Mouse (Mus musculus): Measurements from ENCODE around the gene Prlr.

Prlr gene

GRCm38 (mm10) chr15:10332566-10332965 is 155.5 kb downstream of the Prlr start:
- DNase-seq = peak; percentile 87

DNA sequence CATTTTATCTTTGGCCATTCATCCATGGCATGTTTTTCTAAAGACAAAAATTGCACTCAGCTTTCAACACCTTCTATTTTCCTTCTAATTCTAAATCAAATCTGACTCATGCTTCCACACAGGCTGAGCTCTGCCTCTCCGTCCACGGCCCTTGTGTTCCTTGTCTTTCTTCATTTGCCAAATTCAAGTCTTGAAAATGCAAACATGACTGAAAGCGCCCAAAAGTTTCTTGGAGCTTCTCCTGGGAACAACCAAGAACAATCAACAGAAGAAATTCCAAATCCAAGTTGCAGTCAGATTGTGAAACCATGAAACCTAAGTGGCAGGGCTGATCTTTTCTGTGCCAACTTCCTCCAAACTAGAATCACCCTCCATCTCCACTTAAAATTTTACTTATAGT is 161.6 kb downstream of the Prlr start:
- DNase-seq = no peak

- DNase-seq = peak; percentile 52
These were observed 170.0 kb downstream of the Prlr start for GRCm38 (mm10) chr15:10347044-10347443.

- peak; percentile 83 for DNase-seq
These were observed 181.3 kb downstream of the Prlr start, which contains the start of gene Agxt2 for GRCm38 (mm10) chr15:10358039-10358948. Gene Agxt2, plus strand, starts transcription at chr15:10358532.

DNA sequence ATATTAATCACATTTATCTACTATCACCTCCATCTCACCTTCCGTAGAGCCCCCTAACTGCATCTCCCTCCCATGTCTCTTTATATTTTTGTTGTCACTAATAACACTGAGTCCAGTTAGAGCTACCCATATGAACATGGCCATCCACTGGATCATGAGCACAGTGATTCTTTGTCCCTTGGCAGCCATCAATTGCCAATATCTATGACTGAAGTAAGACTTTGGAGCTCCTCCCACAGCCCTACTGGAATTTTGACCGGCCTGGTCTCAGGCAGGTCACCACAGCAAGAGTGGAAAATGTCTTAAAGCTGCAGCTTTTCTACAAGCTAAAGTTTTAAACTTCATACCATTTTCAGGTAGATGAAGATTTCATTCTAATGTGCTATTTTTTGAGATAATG is 189.3 kb downstream of the Prlr start:
- DNase-seq = no peak

DNA sequence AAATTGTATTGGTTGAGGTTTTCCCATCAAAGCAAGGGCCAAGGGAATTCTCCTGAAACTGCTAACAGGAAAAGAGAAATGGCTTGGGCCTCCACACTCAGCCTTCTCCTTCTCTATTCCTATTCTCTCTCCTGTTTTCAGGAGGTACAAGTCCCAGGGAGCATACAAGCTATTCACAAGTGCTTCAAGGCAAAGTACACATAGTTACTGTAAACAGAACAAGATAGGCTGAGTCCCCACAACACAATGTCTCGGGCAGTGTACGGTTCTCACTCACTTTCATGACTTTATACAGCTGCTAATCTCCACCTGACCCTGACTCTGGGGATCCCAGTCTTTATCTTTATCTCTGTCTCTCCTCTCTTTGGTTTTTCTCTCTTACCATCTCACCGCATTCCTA is 198.4 kb downstream of the Prlr start:
- no peak for DNase-seq

DNA sequence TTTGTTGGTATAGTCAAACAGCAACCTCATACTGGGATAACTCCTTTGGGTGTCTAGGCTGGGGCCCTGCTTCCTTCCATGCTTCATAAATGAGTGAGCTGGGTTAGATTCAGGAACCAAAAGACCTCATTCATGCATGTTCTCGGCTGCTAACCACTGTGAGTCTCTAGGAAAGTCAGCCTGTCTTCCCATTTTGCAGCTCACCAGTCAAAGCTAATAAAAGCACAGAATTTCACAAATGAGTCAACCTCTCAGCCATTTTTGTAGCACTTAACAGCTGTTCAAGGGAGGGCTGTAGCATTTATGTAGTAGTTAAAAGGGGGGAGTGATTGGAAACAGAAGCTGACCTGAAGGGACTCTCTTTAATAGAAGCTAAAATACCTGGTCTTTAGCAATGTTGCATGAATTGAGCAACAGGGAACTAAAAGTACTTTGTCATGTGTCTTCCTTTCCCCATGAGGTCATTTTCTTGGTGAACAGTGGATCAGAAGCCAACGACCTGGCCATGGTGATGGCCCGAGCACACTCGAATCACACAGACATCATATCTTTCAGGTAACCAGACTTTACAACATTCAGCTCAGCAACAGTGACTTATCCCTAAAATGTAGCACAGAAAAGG is 201.4 kb downstream of the Prlr start:
- DNase-seq = no peak

DNA sequence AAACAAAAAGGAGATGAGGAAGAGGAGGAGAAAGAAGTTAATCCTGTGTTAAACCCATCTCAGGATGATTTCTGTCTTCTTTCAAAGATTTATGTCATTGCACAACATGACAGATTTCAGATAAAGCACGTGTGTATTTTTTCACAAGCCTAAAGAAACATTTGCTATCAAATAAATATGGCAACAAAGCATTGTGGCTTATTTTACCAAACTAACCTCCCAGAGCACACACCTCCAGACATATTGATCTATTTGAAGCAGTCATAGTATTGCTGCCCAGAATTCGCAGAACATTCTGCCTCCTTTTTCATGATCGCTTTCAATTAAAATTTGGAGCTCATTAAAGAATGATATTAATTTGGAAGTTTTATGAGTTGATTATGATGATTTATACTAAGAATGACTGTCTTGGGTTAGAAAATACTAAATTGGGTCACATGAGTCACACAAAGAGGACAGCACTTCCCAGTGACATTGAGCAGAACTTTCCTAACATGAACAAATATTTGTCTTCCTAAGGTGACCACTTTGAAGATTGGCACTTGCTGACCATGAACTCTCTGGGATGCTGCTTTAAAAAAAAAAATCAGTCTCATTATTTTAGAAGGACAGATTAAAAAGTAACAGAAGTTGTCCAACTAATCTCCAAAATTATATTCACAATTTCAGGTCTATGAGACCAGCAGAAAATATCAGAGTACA is 202.9 kb downstream of the Prlr start:
- DNase-seq = no peak

- DNase-seq = no peak
These were observed 210.2 kb downstream of the Prlr start for GRCm38 (mm10) chr15:10387263-10387662.
